Mouse (Mus musculus): Measurements from ENCODE around the gene Olfr885.

Olfr885 gene

GRCm38 (mm10) chr9:38061022-38061421 is at the start of gene Olfr885:
Olfr885 (plus strand) TSS chr9:38061322.
- no peak for DNase-seq (ENCODE audit: low spot score in 2 of 2)

- no peak for DNase-seq (ENCODE audit: low spot score in 2 of 2)
These were observed 35.6 kb upstream of the Olfr885 start, which contains the start of gene Olfr883 for GRCm38 (mm10) chr9:38025508-38025907. Olfr883 (plus strand) TSS chr9:38025808.

- DNase-seq (ENCODE audit: low spot score in 2 of 2), result no peak
These were observed 14.9 kb upstream of the Olfr885 start, which contains the start of gene Olfr884 for GRCm38 (mm10) chr9:38046255-38046654. Olfr884 (plus strand) TSS chr9:38046555.

- no peak for DNase-seq (ENCODE audit: low spot score in 2 of 2)
These were observed 22.6 kb downstream of the Olfr885 start, which contains the start of gene Olfr887 for GRCm38 (mm10) chr9:38083772-38084171. Olfr887 (plus strand) TSS chr9:38084072.

GRCm38 (mm10) chr9:38107828-38108227 is 46.7 kb downstream of the Olfr885 start, which contains the start of gene Olfr888:
Olfr888 (plus strand) TSS chr9:38108128.
- DNase-seq (ENCODE audit: low spot score in 2 of 2), result no peak

All from frontal cortex, postnatal 25 days (tissue).